Mouse (Mus musculus): ENCODE measurements around the gene Mlst8. TPM values are rescaled to one million over a fixed set of nuclear protein-coding genes. Genes with fewer than 3 reads are reported as not detected.
A peak's percentile ranks its signal among the peaks of the same experiment; 100 is the strongest.

Mlst8 gene
- polyA plus RNA-seq, 1 experiment from 2014 or later = 35.4 TPM

DNA sequence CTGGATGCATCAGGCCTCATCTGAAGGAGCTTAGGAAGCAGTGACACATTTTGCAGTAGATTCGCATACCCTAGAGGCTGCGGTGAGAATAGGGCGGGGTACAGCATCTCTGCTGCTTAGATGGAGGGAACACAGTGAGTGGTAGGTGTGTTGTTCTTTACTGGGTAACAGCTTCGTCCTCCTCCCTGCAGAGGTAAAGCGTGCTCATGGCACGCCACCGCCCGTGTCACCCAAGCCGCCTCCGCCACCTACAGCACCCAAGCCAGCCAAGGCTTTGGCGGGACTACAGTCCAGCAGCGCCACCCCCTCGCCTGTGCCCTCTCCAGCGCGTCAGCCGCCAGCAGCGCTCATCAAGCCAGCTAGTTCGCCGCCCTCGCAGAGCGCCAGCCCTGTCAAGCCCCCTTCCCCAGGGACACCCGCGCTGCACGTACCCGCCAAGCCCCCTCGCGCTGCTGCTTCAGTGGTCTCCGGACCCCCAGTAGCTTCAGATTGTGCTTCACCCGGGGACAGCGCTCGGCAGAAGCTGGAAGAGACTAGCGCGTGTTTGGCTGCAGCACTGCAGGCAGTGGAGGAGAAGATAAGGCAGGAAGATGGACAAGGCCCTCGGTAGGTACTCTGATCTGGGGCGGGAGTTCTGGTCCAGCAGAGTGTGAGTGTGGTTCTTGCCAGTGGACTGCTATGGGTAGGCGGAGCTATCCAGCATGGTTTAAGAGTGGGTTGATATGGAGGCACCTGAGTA, 27.6 kb upstream of the Mlst8 start:
- Histone ChIP-seq H3K9me3 (no peaks in the 10 kb centered on the region), H3K9ac (no peak overlapping the region), H3K4me1 (replicated peaks) (peaks cover 6% of the 10 kb centered on the region; the same call in 1 of the 2 replicates), H3K36me3 (peaks cover 80% of the 10 kb centered on the region), H3K27me3 (no peaks in the 10 kb centered on the region), H3K27ac (replicated peaks) (no peak overlapping the region; the same call in 1 of the 2 replicates), H3K4me2 (no peak overlapping the region), H3K4me3 (no peak overlapping the region)
- ATAC-seq (ENCODE audit: low FRiP score, low read depth) = 0 out of 2 replicates have a peak, but pooled peaks have one; percentile 5
- 26% methylated on average over 36 of the region's 36 CpGs for WGBS

DNA sequence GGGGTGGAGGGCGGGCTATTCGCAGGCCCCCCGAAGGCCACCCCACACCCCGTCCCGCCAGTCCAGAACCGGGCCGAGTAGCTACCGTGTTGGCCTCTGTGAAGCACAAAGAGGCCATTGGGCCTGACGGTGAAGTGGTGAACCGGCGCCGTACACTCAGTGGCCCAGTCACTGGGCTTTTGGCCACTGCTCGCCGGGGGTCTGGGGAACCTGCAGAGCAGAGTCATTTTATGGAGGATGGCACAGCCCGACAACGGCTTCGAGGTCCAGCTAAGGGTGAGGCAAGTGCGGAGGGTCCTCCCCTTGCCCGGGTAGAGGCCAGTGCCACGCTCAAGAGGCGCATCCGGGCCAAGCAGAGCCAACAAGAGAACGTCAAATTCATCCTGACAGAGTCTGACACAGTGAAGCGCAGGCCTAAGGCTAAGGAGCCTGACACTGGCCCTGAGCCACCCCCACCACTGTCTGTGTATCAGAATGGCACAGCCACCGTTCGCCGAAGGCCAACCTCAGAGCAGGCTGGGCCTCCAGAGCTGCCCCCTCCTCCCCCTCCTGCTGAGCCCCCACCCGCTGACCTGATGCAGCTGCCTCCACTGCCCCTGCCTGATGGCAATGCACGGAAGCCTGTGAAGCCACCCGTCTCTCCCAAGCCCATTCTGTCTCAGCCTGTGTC, 26.5 kb upstream of the Mlst8 start:
- ATAC-seq (ENCODE audit: low FRiP score, low read depth) = no peak
- no peak overlapping the region for H3K4me2 ChIP-seq
- H3K4me1 ChIP-seq (replicated peaks) = peaks cover 6% of the 10 kb centered on the region; the same call in 1 of the 2 replicates
- no peaks in the 10 kb centered on the region for H3K27me3 ChIP-seq
- H3K36me3 ChIP-seq = peaks cover 76% of the 10 kb centered on the region
- H3K9me3 ChIP-seq = no peaks in the 10 kb centered on the region
- no peak overlapping the region for H3K27ac ChIP-seq (replicated peaks)
- H3K4me3 ChIP-seq = no peak overlapping the region
- WGBS = 91% methylated on average over 30 of the region's 30 CpGs
- no peak overlapping the region for H3K9ac ChIP-seq

DNA sequence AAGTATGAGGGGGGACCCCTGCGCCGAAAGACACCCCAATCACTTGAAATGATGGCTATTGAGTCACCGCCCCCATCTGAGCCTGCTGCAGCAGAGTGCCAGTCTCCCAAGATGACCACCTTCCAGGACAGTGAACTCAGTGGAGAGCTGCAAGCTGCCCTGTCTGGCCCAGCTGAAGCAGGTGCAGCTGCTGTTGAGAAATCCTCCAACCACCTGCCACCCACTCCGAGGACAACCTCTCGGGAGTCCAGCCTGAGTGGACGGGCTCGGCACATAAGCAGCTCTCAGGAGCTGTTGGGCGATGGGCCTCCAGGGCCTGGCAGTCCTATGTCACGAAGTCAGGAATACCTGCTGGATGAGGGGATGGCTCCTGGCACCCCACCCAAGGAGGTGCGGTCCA, 25.2 kb upstream of the Mlst8 start:
- Histone ChIP-seq H3K27ac (replicated peaks) (no peak overlapping the region), H3K9me3 (no peaks in the 10 kb centered on the region), H3K9ac (no peak overlapping the region), H3K4me2 (no peak overlapping the region), H3K4me1 (replicated peaks) (peaks cover 6% of the 10 kb centered on the region; the same call in 1 of the 2 replicates), H3K36me3 (peaks cover 73% of the 10 kb centered on the region), H3K27me3 (no peaks in the 10 kb centered on the region), H3K4me3 (no peak overlapping the region)
- WGBS = 93% methylated on average over 10 of the region's 10 CpGs
- ATAC-seq (ENCODE audit: low FRiP score, low read depth) = no peak

DNA sequence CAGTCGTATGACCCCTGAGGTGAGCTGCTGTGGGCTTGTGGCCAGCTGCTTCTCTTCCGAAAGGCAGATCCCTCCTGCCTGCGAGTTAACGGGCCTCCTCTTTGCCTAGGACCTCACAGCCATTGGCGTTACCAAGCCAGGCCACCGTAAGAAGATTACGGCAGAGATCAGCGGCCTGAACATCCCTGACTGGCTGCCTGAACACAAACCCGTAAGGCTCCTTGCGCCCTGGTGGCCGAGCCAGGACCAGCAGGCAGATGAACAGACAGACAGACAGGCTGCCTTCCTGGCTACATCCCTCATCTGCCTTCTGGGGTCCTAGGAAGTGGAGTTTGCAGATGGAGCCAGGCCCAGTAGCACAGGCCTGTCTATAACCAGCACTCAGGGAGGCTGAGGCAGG, 23.3 kb upstream of the Mlst8 start:
- Histone ChIP-seq H3K9ac (no peak overlapping the region), H3K36me3 (peaks cover 80% of the 10 kb centered on the region), H3K27me3 (no peaks in the 10 kb centered on the region), H3K4me2 (no peak overlapping the region), H3K4me1 (replicated peaks) (peaks cover 5% of the 10 kb centered on the region; the same call in 1 of the 2 replicates), H3K27ac (replicated peaks) (no peak overlapping the region), H3K4me3 (no peak overlapping the region), H3K9me3 (no peaks in the 10 kb centered on the region)
- ATAC-seq (ENCODE audit: low FRiP score, low read depth) = no peak
- 44% methylated on average over 11 of the region's 11 CpGs for WGBS

DNA sequence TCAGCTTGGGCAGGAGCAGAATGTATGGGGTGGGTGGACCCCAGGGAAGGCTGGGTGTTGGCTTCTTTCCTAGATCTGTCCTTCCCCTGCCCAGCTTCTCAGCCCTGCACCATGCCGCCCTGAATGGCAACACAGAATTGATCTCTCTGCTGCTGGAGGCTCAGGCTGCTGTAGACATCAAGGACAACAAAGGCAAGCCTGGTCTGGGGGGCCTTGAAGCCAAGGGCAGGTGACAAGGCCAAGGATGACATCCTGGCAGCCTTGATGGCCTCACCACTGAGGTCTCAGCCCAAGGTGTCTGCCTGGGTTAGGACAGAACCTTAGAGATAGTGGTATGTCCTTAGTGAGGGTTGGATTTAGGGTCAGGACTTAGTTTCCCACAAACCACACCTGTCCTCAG, 17.1 kb upstream of the Mlst8 start:
- no peaks in the 10 kb centered on the region for H3K9me3 ChIP-seq
- H3K4me3 ChIP-seq = no peak overlapping the region
- no peaks in the 10 kb centered on the region for H3K27me3 ChIP-seq
- no peak overlapping the region for H3K4me2 ChIP-seq
- peaks cover 20% of the 10 kb centered on the region for H3K4me1 ChIP-seq (replicated peaks)
- no peak for ATAC-seq (ENCODE audit: low FRiP score, low read depth)
- peaks cover 46% of the 10 kb centered on the region for H3K36me3 ChIP-seq
- H3K27ac ChIP-seq (replicated peaks) = no peak overlapping the region
- WGBS = 81% methylated on average over 1 of the region's 1 CpGs
- H3K9ac ChIP-seq = no peak overlapping the region

DNA sequence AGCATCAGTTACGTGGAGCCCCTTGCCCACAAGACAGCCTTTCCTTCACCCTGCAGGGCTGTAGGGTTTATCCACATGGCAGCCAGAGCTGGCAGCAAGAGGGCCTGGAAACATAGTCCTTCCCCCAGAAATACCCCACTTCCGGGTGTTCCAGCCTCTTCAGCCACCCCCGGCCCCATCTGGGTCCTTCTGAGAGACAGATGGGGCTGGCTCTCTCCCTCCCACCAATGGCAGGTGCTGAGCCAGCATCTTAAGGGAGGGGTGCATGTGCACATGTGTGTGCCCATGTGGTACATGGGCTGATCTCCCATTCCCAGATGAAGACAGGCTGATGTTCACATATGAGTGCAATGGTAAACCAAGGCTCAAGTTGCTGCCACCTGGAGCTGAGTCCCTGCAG, 16.6 kb upstream of the Mlst8 start:
- 65% methylated on average over 3 of the region's 3 CpGs for WGBS
- Histone ChIP-seq H3K4me3 (no peak overlapping the region), H3K9me3 (no peaks in the 10 kb centered on the region), H3K27ac (replicated peaks) (peak overlapping the region; percentile 67), H3K4me2 (no peak overlapping the region), H3K4me1 (replicated peaks) (peaks cover 26% of the 10 kb centered on the region), H3K36me3 (peaks cover 44% of the 10 kb centered on the region), H3K9ac (no peak overlapping the region), H3K27me3 (no peaks in the 10 kb centered on the region)
- peak; percentile 31; the same call in 1 of the 2 replicates for ATAC-seq (ENCODE audit: low FRiP score, low read depth)

DNA sequence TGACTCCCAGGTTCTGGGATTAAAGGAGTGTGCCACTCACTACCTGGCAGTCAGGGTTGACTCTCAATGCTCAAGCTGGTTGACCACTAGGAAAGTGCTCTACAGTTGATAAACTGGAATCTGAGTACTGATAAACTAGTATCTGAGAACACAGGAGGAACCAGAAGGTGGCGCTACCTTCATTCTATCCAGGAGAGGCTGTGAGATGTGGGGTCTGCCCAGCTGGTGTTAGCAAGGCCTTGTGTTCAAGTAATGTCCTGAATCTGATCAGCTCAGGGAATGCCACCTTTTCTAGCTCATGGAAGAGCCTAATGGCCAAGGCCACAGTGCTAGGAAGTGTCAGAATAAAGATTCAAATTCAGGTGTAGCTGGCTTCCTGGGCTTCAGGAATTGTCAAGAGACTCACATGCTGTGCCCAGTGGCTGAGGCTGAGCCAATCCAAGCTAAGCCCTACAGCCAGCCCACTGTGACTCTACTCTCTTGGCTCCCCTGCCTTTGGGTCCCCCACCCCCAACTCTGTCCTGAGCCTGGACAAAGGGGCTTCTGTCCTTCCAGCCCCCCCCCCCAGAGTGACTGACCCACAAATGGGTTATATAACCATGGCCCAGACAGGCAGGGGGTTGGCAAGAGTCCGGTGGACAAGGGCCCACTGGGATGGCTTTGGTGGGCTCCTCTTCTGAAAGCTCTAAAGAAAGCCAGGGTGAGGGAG, 15.9 kb upstream of the Mlst8 start:
- Histone ChIP-seq H3K4me3 (no peak overlapping the region), H3K4me2 (no peak overlapping the region), H3K9me3 (no peaks in the 10 kb centered on the region), H3K27me3 (no peaks in the 10 kb centered on the region), H3K9ac (no peak overlapping the region), H3K4me1 (replicated peaks) (peaks cover 33% of the 10 kb centered on the region), H3K27ac (replicated peaks) (peak overlapping the region; percentile 67), H3K36me3 (peaks cover 41% of the 10 kb centered on the region)
- peak; percentile 62; the same call in 1 of the 2 replicates for ATAC-seq (ENCODE audit: low FRiP score, low read depth)
- 41% methylated on average over 2 of the region's 2 CpGs for WGBS

DNA sequence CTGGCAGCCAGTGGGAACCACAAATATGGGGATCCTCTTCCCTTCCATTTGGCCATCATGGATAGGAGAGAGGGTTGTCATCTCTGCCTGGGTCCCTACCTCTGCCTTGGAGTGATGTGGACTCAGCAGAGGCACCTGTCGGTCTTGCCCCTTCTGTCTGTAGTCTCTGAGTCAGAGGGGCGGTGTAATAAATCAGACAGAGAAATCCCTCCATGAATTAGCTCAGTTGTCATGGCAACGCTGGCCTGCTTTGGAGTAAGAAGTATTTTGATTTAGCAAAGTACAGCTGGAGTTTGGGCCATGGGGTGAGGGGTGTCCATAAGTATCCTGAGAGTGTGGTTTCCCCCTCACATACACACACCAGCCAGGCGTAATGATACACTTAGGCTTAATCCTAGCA, 11.5 kb upstream of the Mlst8 start:
- ATAC-seq (ENCODE audit: low FRiP score, low read depth) = no peak
- H3K4me1 ChIP-seq (replicated peaks) = peaks cover 47% of the 10 kb centered on the region
- no peaks in the 10 kb centered on the region for H3K27me3 ChIP-seq
- H3K36me3 ChIP-seq = peaks cover under 1% of the 10 kb centered on the region; the same call in 1 of the 2 replicates
- H3K9me3 ChIP-seq = no peaks in the 10 kb centered on the region
- peak overlapping the region; percentile 90 for H3K4me3 ChIP-seq
- peak overlapping the region; percentile 97; the same call in 1 of the 2 replicates for H3K9ac ChIP-seq
- H3K4me2 ChIP-seq = peak overlapping the region; percentile 76
- H3K27ac ChIP-seq (replicated peaks) = peak overlapping the region; percentile 97
- 60% methylated on average over 4 of the region's 4 CpGs for WGBS

DNA sequence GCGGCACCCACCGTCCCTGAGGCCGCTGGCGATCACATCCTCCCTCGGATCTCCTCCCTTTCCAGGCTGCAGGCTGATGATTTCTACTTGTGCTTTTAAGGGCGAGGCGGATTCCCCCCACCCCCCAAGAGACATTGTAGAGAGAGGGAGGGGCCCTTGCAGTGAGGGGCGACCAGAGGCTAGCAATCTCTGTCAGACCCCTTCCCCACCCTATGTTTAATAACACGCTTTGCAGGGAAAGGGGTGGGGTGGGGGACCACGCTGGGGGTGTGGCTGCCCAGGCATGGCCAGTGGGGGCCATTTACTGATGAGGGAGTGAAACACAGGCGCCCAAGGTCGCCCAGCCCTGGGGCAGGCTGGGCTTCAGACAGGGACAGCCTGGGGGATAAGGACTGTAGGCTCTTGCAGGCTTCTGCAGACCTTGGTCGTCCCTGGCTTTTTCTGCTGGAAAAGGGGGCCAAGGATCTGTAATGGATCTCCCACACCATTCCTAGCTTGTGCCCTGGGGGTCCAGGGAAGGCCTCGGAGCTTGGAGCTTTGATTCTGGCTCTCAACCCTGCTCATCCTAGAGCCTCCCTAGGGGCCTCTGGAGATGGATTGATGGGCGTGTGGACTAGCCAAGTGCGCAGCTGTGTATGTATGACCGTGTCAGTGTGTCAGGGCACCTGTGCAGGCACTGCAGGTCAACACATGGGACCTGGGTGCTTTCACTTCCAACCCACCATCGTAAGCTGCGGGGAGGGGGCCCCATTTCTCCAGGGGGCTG, 10.6 kb upstream of the Mlst8 start:
- ATAC-seq (ENCODE audit: low FRiP score, low read depth) = peak; percentile 52
- H3K27ac ChIP-seq (replicated peaks) = peak overlapping the region; percentile 97
- WGBS = 11% methylated on average over 19 of the region's 19 CpGs
- H3K27me3 ChIP-seq = no peaks in the 10 kb centered on the region
- peaks cover 41% of the 10 kb centered on the region for H3K4me1 ChIP-seq (replicated peaks)
- H3K4me2 ChIP-seq = peak overlapping the region; percentile 76
- peak overlapping the region; percentile 97 for H3K9ac ChIP-seq
- H3K36me3 ChIP-seq = no peaks in the 10 kb centered on the region
- peak overlapping the region; percentile 90 for H3K4me3 ChIP-seq
- H3K9me3 ChIP-seq = no peaks in the 10 kb centered on the region

DNA sequence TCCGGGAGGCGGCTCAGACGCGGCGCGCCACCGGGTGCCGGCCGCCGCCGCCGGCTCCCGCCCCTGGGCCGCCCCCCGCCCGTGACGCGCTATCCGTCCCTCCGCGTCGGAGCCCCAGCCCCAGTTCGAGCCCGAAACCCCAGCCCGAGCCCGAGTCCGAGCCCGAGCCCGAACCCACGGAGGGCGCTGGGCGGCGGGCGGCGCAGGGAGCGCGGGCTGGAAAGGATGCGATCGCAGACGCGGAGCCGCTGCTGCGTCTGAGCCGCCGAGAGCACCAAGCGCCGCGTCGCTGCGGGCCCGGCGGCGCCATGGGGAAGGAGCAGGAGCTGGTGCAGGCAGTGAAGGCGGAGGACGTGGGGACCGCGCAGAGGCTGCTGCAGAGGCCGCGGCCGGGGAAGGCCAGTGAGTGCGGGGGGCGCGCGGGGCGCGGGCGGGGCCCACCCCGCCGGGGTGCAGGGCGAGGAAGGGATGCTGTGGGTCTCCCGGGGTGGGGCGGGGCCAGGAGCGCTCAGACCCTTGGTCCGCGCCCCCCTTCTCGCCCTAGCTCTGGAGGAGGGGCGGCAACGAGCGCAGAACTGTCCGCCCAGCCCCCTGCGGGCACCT, 9.9 kb upstream of the Mlst8 start:
- H3K36me3 ChIP-seq = no peaks in the 10 kb centered on the region
- peaks cover 41% of the 10 kb centered on the region for H3K4me1 ChIP-seq (replicated peaks)
- H3K27me3 ChIP-seq = no peaks in the 10 kb centered on the region
- peak; percentile 77 for ATAC-seq (ENCODE audit: low FRiP score, low read depth)
- H3K9ac ChIP-seq = peak overlapping the region; percentile 97
- peak overlapping the region; percentile 90 for H3K4me3 ChIP-seq
- peak overlapping the region; percentile 76 for H3K4me2 ChIP-seq
- WGBS = under 1% methylated on average over 56 of the region's 81 CpGs
- H3K27ac ChIP-seq (replicated peaks) = peak overlapping the region; percentile 97
- no peaks in the 10 kb centered on the region for H3K9me3 ChIP-seq

DNA sequence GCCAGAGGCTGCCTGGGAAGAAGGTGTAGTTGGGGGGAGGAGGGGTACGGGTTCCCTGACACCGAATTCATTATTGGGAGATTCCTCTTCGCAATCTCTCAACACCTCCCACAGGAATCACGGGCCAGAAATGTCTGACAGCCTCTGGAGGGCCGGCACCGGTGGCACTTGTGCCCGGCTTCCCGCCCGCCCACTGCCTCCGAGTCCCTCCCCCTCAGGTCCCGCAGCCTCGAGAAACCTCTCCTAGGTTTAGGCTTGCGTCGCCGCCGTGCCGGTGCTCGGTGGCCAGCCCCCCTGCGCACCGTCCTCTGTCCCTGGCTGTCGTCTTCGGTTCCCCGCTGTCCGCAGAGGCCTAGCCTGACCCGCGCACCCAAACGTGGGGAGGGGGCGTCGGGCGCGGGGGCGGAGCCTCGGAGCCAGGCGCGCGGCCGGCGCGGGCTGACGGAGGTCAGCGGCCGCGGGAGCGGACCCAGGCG, 9.3 kb upstream of the Mlst8 start, which contains the start of gene Caskin1:
TSS of gene Caskin1 (plus strand) at position 416 of the 476 bp plus-strand sequence.
- Histone ChIP-seq H3K4me3 (peak within 1 kb of the TSS; percentile 90), H3K4me1 (replicated peaks) (peaks cover 41% of the 10 kb centered on the region), H3K9me3 (no peaks in the 10 kb centered on the region), H3K27me3 (no peaks in the 10 kb centered on the region), H3K27ac (replicated peaks) (peak within 1 kb of the TSS; percentile 97), H3K9ac (peak within 1 kb of the TSS; percentile 97), H3K36me3 (no peaks in the 10 kb centered on the region), H3K4me2 (peak within 1 kb of the TSS; percentile 76)
- under 1% methylated on average over 43 of the region's 45 CpGs for WGBS
- peak; percentile 68 for ATAC-seq (ENCODE audit: low FRiP score, low read depth)
